In the genomic region with DNA sequence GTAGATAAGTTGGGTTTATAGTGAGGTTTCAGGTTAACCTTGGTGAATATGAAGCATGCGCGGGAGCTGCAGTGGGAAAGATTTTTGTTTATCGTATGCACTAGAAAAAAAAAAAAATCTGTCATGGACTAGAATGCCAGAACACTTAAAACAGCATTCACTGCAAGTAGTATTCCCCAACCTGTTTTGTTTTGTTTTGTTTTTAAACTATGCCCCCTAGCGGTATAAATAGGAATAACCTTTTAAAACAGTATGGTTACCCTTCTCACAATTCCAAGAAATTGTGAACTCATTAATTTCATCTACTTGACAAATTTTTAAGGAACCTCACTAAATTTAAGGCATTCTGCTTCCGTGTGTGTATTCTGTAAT, we compare ENCODE assay signal across 8 mouse cellular contexts.
DNase-seq lines count a peak whose midpoint lies in the region; ATAC-seq and TF ChIP-seq lines count a peak whose summit lies in the region.

No protein-coding gene starts in this region.

- peak; percentile 86 for DNase-seq in lung, postnatal 0 days (ENCODE audit: low spot score)
- DNase-seq in lung, postnatal 4 days: no peak
- DNase-seq in forelimb bud, embryonic 11.5 days (ENCODE audit: low read depth, low spot score): peak; percentile 58
- DNase-seq in liver, embryonic 14.5 days (ENCODE audit: low read depth in 3 of 3, low spot score in 3 of 3): peak; percentile 31 to 73 (median 38)
- peak; percentile 52 for DNase-seq in skeletal muscle tissue, adult 2 months (ENCODE audit: low read depth, low spot score)
- DNase-seq in yolk sac, embryonic 10.5 days (ENCODE audit: low spot score): no peak
- no peak for DNase-seq in kidney, postnatal 25 days

- peak; percentile 25; the same call in 1 of the 2 replicates for TF ChIP-seq EP300 in lung, postnatal 0 days (IDR thresholded peaks at IDR 0.05)
- TF ChIP-seq EP300 in liver, embryonic 14.5 days (IDR thresholded peaks at IDR 0.05; ENCODE audit: low read depth): no peak

- no peaks in the 10 kb centered on the region for H3K4me1 ChIP-seq in lung, postnatal 0 days (ENCODE audit: insufficient read depth, low read depth, low read length)
- H3K4me1 ChIP-seq in brown adipose tissue, adult 24 weeks (ENCODE audit: control insufficient read depth, insufficient read depth, insufficient read length, low read length): no peaks in the 10 kb centered on the region
- H3K4me1 ChIP-seq in liver, embryonic 14.5 days (replicated peaks; ENCODE audit: control insufficient read depth in 2 of 2, insufficient read depth in 2 of 2, low read length in 1 of 2): peaks cover 0 to 3% of the 10 kb centered on the region in 2 experiments; a peak in 2 of 4 replicates

- H3K9ac ChIP-seq in lung, postnatal 0 days (replicated peaks; ENCODE audit: low read depth): peak overlapping the region; percentile 52; the same call in 1 of the 2 replicates
- peak overlapping the region; percentile 53 for H3K9ac ChIP-seq in liver, embryonic 14.5 days (replicated peaks)

- under 1% methylated on average over 5 of the region's 5 CpGs for WGBS in lung, postnatal 0 days
- WGBS in liver, embryonic 14.5 days (ENCODE audit: insufficient replicate concordance): 0% methylated on average over 5 of the region's 5 CpGs

- H3K36me3 ChIP-seq in lung, postnatal 0 days (ENCODE audit: insufficient read depth, low read length): no peaks in the 10 kb centered on the region
- H3K36me3 ChIP-seq in liver, embryonic 14.5 days (replicated peaks; ENCODE audit: control insufficient read depth, insufficient read depth, low read depth): no peaks in the 10 kb centered on the region

- H3K4me3 ChIP-seq in lung, postnatal 0 days (ENCODE audit: low read depth, low read length): peak overlapping the region; percentile 55
- H3K4me3 ChIP-seq in brown adipose tissue, adult 24 weeks (ENCODE audit: insufficient read depth, low read depth, low read length): peak overlapping the region; percentile 75
- H3K4me3 ChIP-seq in liver, embryonic 14.5 days (ENCODE audit: insufficient read depth in 1 of 2, low read depth in 2 of 2, low read length in 2 of 2): peak overlapping the region; percentile 67 to 79

- TF ChIP-seq CTCF in lung, postnatal 0 days (IDR thresholded peaks at IDR 0.05): peak; percentile 45
- TF ChIP-seq CTCF in liver, embryonic 14.5 days (IDR thresholded peaks at IDR 0.05; ENCODE audit: low read depth): no peak; the same call in 1 of the 2 replicates

- H3K27me3 ChIP-seq in lung, postnatal 0 days (replicated peaks; ENCODE audit: insufficient read depth, low read length): no peaks in the 10 kb centered on the region
- no peaks in the 10 kb centered on the region for H3K27me3 ChIP-seq in liver, embryonic 14.5 days (ENCODE audit: control insufficient read depth, insufficient read depth, low read length)

- no peaks in the 10 kb centered on the region for H3K9me3 ChIP-seq in lung, postnatal 0 days (ENCODE audit: low read length)
- H3K9me3 ChIP-seq in liver, embryonic 14.5 days (ENCODE audit: control insufficient read depth, low read length): no peaks in the 10 kb centered on the region

- ATAC-seq in lung, postnatal 0 days: peak; percentile 69
- ATAC-seq in liver, embryonic 14.5 days (ENCODE audit: insufficient read depth): peak; percentile 62

- H3K4me2 ChIP-seq in lung, postnatal 0 days (replicated peaks; ENCODE audit: low read depth, low read length): peak overlapping the region; percentile 89
- peak overlapping the region; percentile 89 for H3K4me2 ChIP-seq in liver, embryonic 14.5 days (ENCODE audit: low read depth)

- 0 out of 2 replicates have a peak overlapping the region, but pooled peaks have one; percentile 59 for H3K27ac ChIP-seq in lung, postnatal 0 days (ENCODE audit: low read length)
- peak overlapping the region; percentile 75 for H3K27ac ChIP-seq in brown adipose tissue, adult 24 weeks (replicated peaks; ENCODE audit: low read depth, low read length)
- H3K27ac ChIP-seq in liver, embryonic 14.5 days: peak overlapping the region; percentile 54; the same call in 1 of the 2 replicates

Comparison
In these comparisons a context has a peak if more than half of its experiments do, and no peak if none do; other contexts are left out.
1. DNase-seq: peak in lung, postnatal 0 days (single experiment), forelimb bud, embryonic 11.5 days (single experiment), liver, embryonic 14.5 days (3 of 3) and skeletal muscle tissue, adult 2 months (single experiment); none in lung, postnatal 4 days (0 of 2), yolk sac, embryonic 10.5 days (single experiment) and kidney, postnatal 25 days (0 of 2).
2. Peak in every context shown above with its lines, with median percentiles within 50 percentile points of each other: H3K27ac ChIP-seq and H3K4me3 ChIP-seq.